8 mouse cellular contexts compared by ENCODE assay signal in genomic region chr8:115158721-115159111, GRCm38 (mm10).
DNase-seq lines count a peak whose midpoint lies in the region; ATAC-seq lines count a peak whose summit lies in the region.

No protein-coding gene starts in this region.

- H3K27me3 ChIP-seq in intestine, embryonic 15.5 days (replicated peaks): no peaks in the 10 kb centered on the region

- H3K9ac ChIP-seq in intestine, embryonic 15.5 days: peak overlapping the region; percentile 13; the same call in 1 of the 2 replicates

- peak overlapping the region; percentile 58; the same call in 1 of the 2 replicates for H3K27ac ChIP-seq in intestine, embryonic 15.5 days

- H3K4me3 ChIP-seq in intestine, embryonic 15.5 days (replicated peaks): peak overlapping the region; percentile 35; the same call in 1 of the 2 replicates

- no peaks in the 10 kb centered on the region for H3K36me3 ChIP-seq in intestine, embryonic 15.5 days

- ATAC-seq in cerebellum, adult (ENCODE audit: insufficient number of reproducible peaks, low FRiP score, low TSS enrichment): no peak
- ATAC-seq in intestine, embryonic 15.5 days: peak; percentile 42

- peaks cover 15% of the 10 kb centered on the region for H3K4me1 ChIP-seq in intestine, embryonic 15.5 days (replicated peaks)

- DNase-seq in cerebellum, adult 18-20 months: peak; percentile 53
- DNase-seq in right cerebral cortex, postnatal 25 days: peak; percentile 31
- DNase-seq in right cerebral cortex, postnatal 36 days (ENCODE audit: low spot score in 2 of 2): no peak
- DNase-seq in neural tube, embryonic 10.5 days (ENCODE audit: extremely low spot score, low spot score): peak; percentile 50
- DNase-seq in thymus, postnatal 25 days: no peak
- no peak for DNase-seq in spleen, postnatal 10 days (ENCODE audit: low spot score in 2 of 2)

- 9% methylated on average over 8 of the region's 8 CpGs for WGBS in intestine, embryonic 15.5 days

- peak overlapping the region; percentile 72 for H3K4me2 ChIP-seq in intestine, embryonic 15.5 days (replicated peaks)

- H3K9me3 ChIP-seq in intestine, embryonic 15.5 days: no peaks in the 10 kb centered on the region

Comparison
In these comparisons a context has a peak if more than half of its experiments do, and no peak if none do; other contexts are left out.
1. DNase-seq: peak in cerebellum, adult 18-20 months (2 of 2), right cerebral cortex, postnatal 25 days (single experiment) and neural tube, embryonic 10.5 days (single experiment); none in right cerebral cortex, postnatal 36 days (0 of 2), thymus, postnatal 25 days (single experiment) and spleen, postnatal 10 days (0 of 2).